Mouse (Mus musculus) small intestine, adult 2 months (tissue): ENCODE data around the gene Dnajc11. TPM values are rescaled to one million over a fixed set of nuclear protein-coding genes. Genes with fewer than 3 reads are reported as not detected.

Experiments
- H3K27ac ChIP-seq: fragments of 200-500 bp; 2 replicates; pipeline ENCODE4 v1.5.1; 2012; ENCODE audit warnings: low read depth, low read length, control low read depth, inconsistent platforms; ENCODE audit not compliant: insufficient read depth
- H3K27me3 ChIP-seq: fragments of 200-500 bp; 2 replicates; pipeline ENCODE4 v1.6.1; 2012; ENCODE audit warnings: mild to moderate bottlenecking, moderate library complexity, low read length, inconsistent platforms; ENCODE audit not compliant: control insufficient read depth, insufficient read depth
- H3K36me3 ChIP-seq: fragments of 200-500 bp; 2 replicates; pipeline ENCODE4 v1.6.1; 2012; ENCODE audit warnings: mild to moderate bottlenecking, low read length, control low read depth, inconsistent platforms; ENCODE audit not compliant: control insufficient read depth, insufficient read depth
- H3K4me1 ChIP-seq: fragments of 200-500 bp; 2 replicates; pipeline ENCODE4 v1.6.1; 2012; ENCODE audit warnings: low read length, inconsistent platforms, mixed read lengths; ENCODE audit not compliant: control insufficient read depth, insufficient read depth, insufficient read length
- H3K4me3 ChIP-seq: fragments of 200-500 bp; 2 replicates; pipeline ENCODE4 v1.5.1; 2012; ENCODE audit warnings: low read depth, mild to moderate bottlenecking, control low read depth, inconsistent platforms, low read length, moderate library complexity
- CTCF ChIP-seq: fragments of 200-500 bp; IDR thresholded peaks from 2 replicates; pipeline ENCODE4 v1.5.1; 2012; ENCODE audit warnings: low read depth, mild to moderate bottlenecking, control low read depth, inconsistent platforms, low read length, moderate library complexity, mixed read lengths; ENCODE audit not compliant: insufficient replicate concordance, insufficient read length; ENCODE audit errors: extremely low read depth
- POLR2A ChIP-seq: fragments of 200-500 bp; IDR thresholded peaks from 2 replicates; pipeline ENCODE4 v1.6.1; 2012; ENCODE audit warnings: low read depth, mild to moderate bottlenecking, control low read depth, inconsistent platforms, low read length, moderate library complexity
- WGBS: fragments of 180-500 bp; shearing (Covaris S2); methylation state at CpG from one replicate; pipeline ENCODE4 v1.1.7; 2018; 5-methylcytosine and 5-hydroxymethylcytosine counted together
- polyA plus RNA-seq: library from polyadenylated mRNA; depleted of rRNA; stranded (reverse); fragments of >200 nt; gene quantifications from 2 replicates; pipeline ENCODE4 v1.2.3, GENCODE M21; 2012

The Dnajc11 gene
- polyA plus RNA-seq, 1 experiment = 32.0 TPM

GRCm38 (mm10) chr4:151994228-151995171 lies 61.0 kb downstream of the Dnajc11 start:
- no peak overlapping the region for H3K27ac ChIP-seq
- TF ChIP-seq POLR2A (no peak), CTCF (no peak)

GRCm38 (mm10) chr4:151995371-151996172 lies 62.1 kb downstream of the Dnajc11 start:
- Histone ChIP-seq H3K27ac (peak overlapping the region; percentile 53), H3K27me3 (no peaks in the 10 kb centered on the region), H3K36me3 (peaks cover 15% of the 10 kb centered on the region), H3K4me1 (peaks cover 4% of the 10 kb centered on the region), H3K4me3 (peak overlapping the region; percentile 99)
- 1% methylated on average over 108 of the region's 111 CpGs for whole genome bisulfite sequencing
- TF ChIP-seq CTCF (no peak), POLR2A (no peak)

More at GRCm38 (mm10) chr4:151994228-151995171, 61.0 kb downstream of the Dnajc11 start:
- H3K4me3 ChIP-seq = peak overlapping the region; percentile 99
- H3K27me3 ChIP-seq = no peaks in the 10 kb centered on the region
- 3% methylated on average over 61 of the region's 61 CpGs for WGBS
- H3K36me3 ChIP-seq = peaks cover 15% of the 10 kb centered on the region
- H3K4me1 ChIP-seq = peaks cover 4% of the 10 kb centered on the region

- H3K27ac ChIP-seq = peak within 1 kb of the TSS; percentile 88
- H3K36me3 ChIP-seq = peaks cover 10% of the 10 kb centered on the region
- WGBS = under 1% methylated on average over 94 of the region's 94 CpGs
- no peaks in the 10 kb centered on the region for H3K27me3 ChIP-seq
- H3K4me1 ChIP-seq = peaks cover 4% of the 10 kb centered on the region
- peak within 1 kb of the TSS; percentile 99 for H3K4me3 ChIP-seq
- TF ChIP-seq POLR2A (peak; percentile 58; the same call in 1 of the 2 replicates), CTCF (no peak)
Observed at GRCm38 (mm10) chr4:151996173-151996950, 62.9 kb downstream of the Dnajc11 start, which contains the start of gene Phf13. TSS of gene Phf13 (minus strand) at chr4:151996258.

GRCm38 (mm10) chr4:151996951-151997222 lies 63.4 kb downstream of the Dnajc11 start:
- WGBS = 1% methylated on average over 13 of the region's 13 CpGs
- H3K27ac ChIP-seq = peak overlapping the region; percentile 88
- H3K27me3 ChIP-seq = no peaks in the 10 kb centered on the region
- H3K36me3 ChIP-seq = peaks cover 6% of the 10 kb centered on the region
- H3K4me1 ChIP-seq = peaks cover 4% of the 10 kb centered on the region
- no peak for TF ChIP-seq CTCF
- TF ChIP-seq POLR2A = no peak
- H3K4me3 ChIP-seq = peak overlapping the region; percentile 99

- Histone ChIP-seq H3K27ac (no peak overlapping the region), H3K27me3 (no peaks in the 10 kb centered on the region), H3K4me1 (peaks cover 4% of the 10 kb centered on the region), H3K36me3 (no peaks in the 10 kb centered on the region), H3K4me3 (no peak overlapping the region)
- TF ChIP-seq CTCF (no peak), POLR2A (no peak)
- WGBS = 53% methylated on average over 3 of the region's 3 CpGs
Observed at GRCm38 (mm10) chr4:151997701-151998100, 64.2 kb downstream of the Dnajc11 start.

- Histone ChIP-seq H3K4me3 (no peak overlapping the region), H3K36me3 (no peaks in the 10 kb centered on the region), H3K27ac (no peak overlapping the region), H3K4me1 (peaks cover 2% of the 10 kb centered on the region), H3K27me3 (no peaks in the 10 kb centered on the region)
- WGBS = 61% methylated on average over 3 of the region's 3 CpGs
- TF ChIP-seq POLR2A = no peak
- TF ChIP-seq CTCF = no peak
Observed at GRCm38 (mm10) chr4:151999481-151999880, 66.0 kb downstream of the Dnajc11 start.
